Mouse (Mus musculus): ENCODE results near the gene Itprip. TPM values are rescaled to one million over a fixed set of nuclear protein-coding genes. Genes with fewer than 3 reads are reported as not detected.

Itprip gene
- total RNA-seq, 2 experiments from 2014 or later: 0.95 to 1.5 TPM

DNA sequence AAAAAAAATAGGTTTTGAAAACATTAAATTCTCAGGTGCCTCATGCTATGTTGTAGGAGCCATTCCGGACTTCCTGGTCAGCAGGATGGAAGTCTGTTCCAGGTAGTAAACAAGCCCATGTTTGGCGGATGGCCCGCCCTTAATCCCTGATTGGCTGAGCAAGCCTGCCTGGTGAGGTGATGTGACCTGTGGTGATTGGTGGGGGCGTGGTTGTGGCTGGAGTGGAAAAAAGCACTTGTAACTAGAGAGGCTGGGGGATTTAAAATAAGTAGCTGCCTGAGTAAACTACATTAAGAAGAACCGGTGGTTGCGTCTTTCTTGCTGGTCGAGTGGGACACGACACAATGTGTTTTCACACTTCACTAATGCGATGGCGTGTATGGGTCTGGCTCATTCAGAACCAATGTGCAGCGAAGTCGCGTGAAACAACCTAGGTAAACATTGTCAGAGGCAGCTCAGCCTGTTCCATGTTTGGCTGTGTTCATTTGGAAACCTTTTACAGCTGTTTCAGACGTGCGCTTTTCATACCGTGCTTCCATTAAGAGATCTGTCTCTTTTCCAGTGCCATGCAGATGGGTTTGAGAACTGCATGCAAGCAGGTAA lies 15.6 kb upstream of the Itprip start:
- intact Hi-C loops (cut with DNase I): loop anchor here (5.0 to 10.0 kb wide), 2 partner anchors 277 to 430 kb away; no protein-coding TSS in a partner anchor
- no peak for DNase-seq (ENCODE audit: extremely low spot score in 1 of 2, low spot score in 2 of 2)
- TF ChIP-seq CTCF (IDR thresholded peaks at IDR 0.05): no peak
- no peak overlapping the region for H3K27ac ChIP-seq
- H3K4me3 ChIP-seq: no peak overlapping the region

DNA sequence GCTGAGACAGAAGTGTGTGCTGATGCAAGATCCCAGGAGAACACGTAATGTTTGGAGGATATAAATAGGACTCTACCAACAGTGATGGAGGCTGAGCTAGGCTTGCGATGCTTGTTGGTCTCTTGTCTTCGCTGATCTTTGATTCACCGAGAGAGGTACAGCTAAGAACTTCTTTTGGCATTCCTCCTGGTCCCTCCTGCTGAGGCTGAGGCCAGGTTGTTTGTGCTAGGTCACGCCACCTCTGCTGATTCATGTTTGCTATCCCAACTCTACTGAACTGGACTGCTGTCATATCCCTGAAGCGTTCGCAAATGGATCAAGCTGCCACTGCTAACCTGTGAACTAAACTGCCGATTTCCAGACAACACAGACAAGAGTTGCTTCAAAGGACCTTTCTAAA lies 15.0 kb upstream of the Itprip start:
- intact Hi-C loops (cut with DNase I): loop anchor here (5.0 to 10.0 kb wide), 2 partner anchors 277 to 429 kb away; no protein-coding TSS in a partner anchor
- Histone ChIP-seq H3K27ac (no peak overlapping the region), H3K4me3 (no peak overlapping the region)
- DNase-seq (ENCODE audit: extremely low spot score in 1 of 2, low spot score in 2 of 2): no peak
- no peak for TF ChIP-seq CTCF (IDR thresholded peaks at IDR 0.05)

DNA sequence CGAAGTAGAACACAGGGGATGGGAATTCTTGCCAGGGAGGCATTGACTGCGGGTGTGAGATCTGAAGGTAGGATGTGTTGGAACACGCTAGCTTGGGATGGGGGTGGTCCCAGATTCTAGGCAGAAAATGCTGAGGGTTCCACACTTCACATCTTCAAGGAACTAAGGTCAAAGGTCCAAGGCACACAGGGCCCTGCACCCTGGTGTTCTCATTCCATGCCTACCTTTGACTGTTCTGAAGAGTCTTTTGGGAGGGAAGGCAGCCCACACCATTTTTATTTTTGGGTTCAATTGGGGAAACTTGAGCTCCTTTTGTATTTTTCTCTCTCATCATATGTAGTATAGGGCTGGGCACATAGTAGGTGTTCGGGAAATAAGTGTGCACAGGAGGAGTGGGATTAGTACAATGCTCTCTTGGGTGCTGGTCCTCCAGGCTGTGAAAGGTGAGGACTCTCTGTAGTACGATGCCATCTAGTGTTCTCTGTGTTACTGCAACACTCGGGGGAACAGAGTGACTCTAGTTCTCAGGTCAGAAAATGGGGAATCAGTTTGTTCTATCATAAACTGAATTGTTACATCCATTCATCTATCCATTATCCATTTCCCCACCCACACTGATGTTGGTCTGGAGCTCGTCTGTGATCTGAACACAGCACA lies 13.0 kb upstream of the Itprip start:
- intact Hi-C loops (cut with DNase I): loop anchor here (1.0 to 10.0 kb wide), 3 partner anchors 50 to 427 kb away; no protein-coding TSS in a partner anchor
- Histone ChIP-seq H3K4me3 (no peak overlapping the region), H3K27ac (no peak overlapping the region)
- DNase-seq (ENCODE audit: extremely low spot score in 1 of 2, low spot score in 2 of 2): no peak
- TF ChIP-seq CTCF (IDR thresholded peaks at IDR 0.05): peak; percentile 79

- H3K27ac ChIP-seq: no peak overlapping the region
- intact Hi-C loops (cut with DNase I): no loop called here
- DNase-seq (ENCODE audit: extremely low spot score in 1 of 2, low spot score in 2 of 2): no peak
- no peak for TF ChIP-seq CTCF (IDR thresholded peaks at IDR 0.05)
- no peak overlapping the region for H3K4me3 ChIP-seq
Observed at GRCm38 (mm10) chr19:47929043-47929442, 9.9 kb upstream of the Itprip start.

DNA sequence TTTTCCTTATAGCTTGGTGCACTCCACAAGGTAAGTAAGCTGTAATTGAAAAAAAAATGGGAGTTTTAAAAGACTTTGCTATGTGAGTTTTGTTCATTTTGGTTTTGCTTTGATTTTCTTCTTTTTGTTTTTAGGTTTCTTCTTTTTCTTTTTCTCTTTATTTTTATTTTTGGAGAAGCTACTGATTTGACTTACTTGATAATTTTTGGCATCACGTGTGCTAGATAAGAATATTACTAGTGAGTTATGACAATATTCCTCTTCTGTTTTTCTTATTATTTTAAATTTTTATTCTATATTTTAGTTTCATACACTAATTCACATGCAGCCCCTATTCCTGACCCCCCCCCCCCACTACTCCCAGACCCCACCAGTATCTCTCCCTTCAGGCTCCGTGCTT lies 7.9 kb upstream of the Itprip start:
- no peak for DNase-seq (ENCODE audit: extremely low spot score in 1 of 2, low spot score in 2 of 2)

DNA sequence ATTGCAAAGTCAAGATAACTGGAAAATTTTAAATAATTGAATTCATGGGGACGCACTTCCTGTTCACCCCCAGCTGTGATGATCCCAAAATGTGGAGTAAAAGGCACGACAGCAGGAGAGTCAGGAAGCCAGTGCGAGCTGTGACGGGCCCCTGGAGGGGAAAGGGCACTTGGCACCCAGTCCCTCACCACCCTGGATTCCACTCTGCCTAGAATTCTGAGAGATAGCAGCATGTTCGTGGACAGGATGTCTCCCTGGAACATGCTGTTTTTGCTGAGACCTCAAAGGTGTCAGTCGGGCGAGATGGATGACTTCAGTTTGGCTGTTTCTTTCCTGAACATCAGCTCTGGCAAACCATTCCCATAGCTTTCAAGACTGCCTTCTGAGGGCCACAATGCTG lies 6.7 kb upstream of the Itprip start:
- intact Hi-C loops (cut with DNase I): no loop called here
- Histone ChIP-seq H3K4me3 (no peak overlapping the region), H3K27ac (no peak overlapping the region)
- no peak for DNase-seq (ENCODE audit: extremely low spot score in 1 of 2, low spot score in 2 of 2)
- TF ChIP-seq CTCF (IDR thresholded peaks at IDR 0.05): no peak

More for the DNA sequence above, 7.9 kb upstream of the Itprip start:
- TF ChIP-seq CTCF (IDR thresholded peaks at IDR 0.05): no peak
- intact Hi-C loops (cut with DNase I): no loop called here
- Histone ChIP-seq H3K4me3 (no peak overlapping the region), H3K27ac (no peak overlapping the region)

DNA sequence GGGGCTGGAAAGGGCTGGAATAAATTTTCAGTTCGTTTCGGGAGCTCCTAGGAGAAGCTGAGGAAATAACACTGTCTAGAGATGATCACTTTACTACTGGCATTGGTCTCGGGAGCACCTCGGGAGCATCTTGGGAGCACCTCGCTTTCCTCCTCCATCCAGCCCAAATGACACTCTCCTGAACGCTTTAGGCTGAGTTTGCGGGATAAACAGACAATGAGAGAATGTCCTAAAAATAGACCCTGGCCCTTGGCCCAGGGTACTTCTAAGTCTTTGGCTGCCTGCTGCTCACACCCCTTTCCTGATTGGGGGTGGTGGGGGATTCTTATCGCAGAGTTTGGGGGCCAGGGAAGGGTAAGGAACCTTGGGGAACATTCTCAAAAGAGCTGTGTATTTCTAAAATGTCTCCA lies 872 bp upstream of the Itprip start:
- DNase-seq (ENCODE audit: extremely low spot score in 1 of 2, low spot score in 2 of 2): no peak
- TF ChIP-seq CTCF (IDR thresholded peaks at IDR 0.05): no peak
- H3K27ac ChIP-seq: no peak overlapping the region; the same call in 1 of the 2 replicates
- intact Hi-C loops (cut with DNase I): no loop called here
- peak overlapping the region; percentile 63 for H3K4me3 ChIP-seq

DNA sequence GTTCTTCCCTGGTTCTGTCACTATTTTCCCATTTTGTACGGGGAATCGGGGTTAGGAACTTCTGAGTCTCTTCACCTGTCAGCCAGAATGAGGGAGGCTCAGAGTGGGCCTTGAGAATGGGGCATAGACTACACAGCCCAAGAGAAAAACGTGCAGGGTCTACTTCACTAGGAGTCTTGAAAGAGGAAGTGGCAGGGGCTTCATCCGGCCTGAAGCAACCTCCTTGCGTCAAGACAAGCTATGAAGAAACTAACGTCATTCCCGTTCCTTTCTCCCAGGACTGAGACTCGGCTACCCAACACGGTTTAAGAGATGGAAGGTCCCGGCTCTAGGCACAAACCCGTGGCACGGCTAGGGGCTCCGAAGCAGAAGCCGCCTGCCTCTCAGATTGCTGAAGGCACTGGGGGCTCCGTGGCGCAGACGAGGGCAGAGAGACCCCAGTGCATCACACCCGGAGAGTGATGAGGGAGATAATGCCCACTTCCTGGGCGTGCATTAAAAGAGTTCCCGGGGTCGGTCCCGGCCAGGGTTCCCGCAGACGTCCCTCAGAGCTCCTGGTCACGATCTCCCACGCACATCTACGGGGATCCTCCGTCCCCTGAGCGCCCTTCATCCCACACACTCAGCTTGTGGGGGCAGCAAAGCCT lies 521 bp downstream of the Itprip start:
- intact Hi-C loops (cut with DNase I): no loop called here
- H3K4me3 ChIP-seq: peak overlapping the region; percentile 63
- no peak for TF ChIP-seq CTCF (IDR thresholded peaks at IDR 0.05)
- peak overlapping the region; percentile 40; the same call in 1 of the 2 replicates for H3K27ac ChIP-seq
- no peak for DNase-seq (ENCODE audit: extremely low spot score in 1 of 2, low spot score in 2 of 2)

DNA sequence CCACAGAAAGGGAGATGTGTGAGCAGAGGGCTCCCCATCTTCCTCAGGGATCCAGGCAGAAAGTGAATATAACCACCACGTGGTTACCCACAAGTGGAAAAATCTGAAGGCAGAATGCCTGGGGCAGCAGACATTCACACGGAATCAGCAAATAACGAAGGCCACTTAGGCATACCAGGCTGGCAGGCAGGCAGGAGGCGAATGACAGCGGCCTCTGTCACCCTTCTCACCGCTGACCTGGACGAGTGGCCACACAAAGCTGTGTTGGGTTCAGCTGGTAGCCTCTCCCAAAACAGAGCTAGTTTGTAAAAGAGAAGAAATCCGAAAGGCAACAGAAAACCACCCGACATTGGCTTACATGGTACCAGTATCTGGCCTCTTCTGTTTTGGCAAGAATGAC lies 1.1 kb downstream of the Itprip start:
- intact Hi-C loops (cut with DNase I): no loop called here
- Histone ChIP-seq H3K4me3 (no peak overlapping the region), H3K27ac (no peak overlapping the region)
- TF ChIP-seq CTCF (IDR thresholded peaks at IDR 0.05): no peak
- DNase-seq (ENCODE audit: extremely low spot score in 1 of 2, low spot score in 2 of 2): no peak

GRCm38 (mm10) chr19:47917396-47917795 lies 1.7 kb downstream of the Itprip start:
- no peak for TF ChIP-seq CTCF (IDR thresholded peaks at IDR 0.05)
- Histone ChIP-seq H3K27ac (no peak overlapping the region), H3K4me3 (no peak overlapping the region)
- intact Hi-C loops (cut with DNase I): no loop called here
- DNase-seq (ENCODE audit: extremely low spot score in 1 of 2, low spot score in 2 of 2): no peak

DNA sequence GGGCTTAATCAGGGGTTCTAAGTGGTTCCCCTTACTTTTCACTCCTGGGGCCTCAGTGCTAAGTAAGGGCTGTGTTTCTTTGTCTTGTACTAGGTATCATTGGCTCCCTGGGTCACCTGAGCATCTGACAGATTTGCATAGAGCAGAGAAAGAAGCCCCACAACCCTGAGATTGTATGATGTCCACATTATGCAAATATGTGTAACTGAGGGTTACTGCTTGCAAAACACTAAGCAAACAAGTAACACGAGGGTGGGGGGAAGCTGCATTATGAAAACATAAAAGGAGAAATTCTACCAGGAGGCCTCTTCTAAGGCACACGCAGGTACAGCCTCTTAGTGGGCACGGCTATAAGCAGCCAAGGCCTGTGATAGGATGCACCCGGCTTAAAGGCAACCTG lies 3.8 kb downstream of the Itprip start:
- no peak overlapping the region for H3K4me3 ChIP-seq
- TF ChIP-seq CTCF (IDR thresholded peaks at IDR 0.05): no peak
- no peak overlapping the region for H3K27ac ChIP-seq
- DNase-seq (ENCODE audit: extremely low spot score in 1 of 2, low spot score in 2 of 2): no peak
- intact Hi-C loops (cut with DNase I): no loop called here

DNA sequence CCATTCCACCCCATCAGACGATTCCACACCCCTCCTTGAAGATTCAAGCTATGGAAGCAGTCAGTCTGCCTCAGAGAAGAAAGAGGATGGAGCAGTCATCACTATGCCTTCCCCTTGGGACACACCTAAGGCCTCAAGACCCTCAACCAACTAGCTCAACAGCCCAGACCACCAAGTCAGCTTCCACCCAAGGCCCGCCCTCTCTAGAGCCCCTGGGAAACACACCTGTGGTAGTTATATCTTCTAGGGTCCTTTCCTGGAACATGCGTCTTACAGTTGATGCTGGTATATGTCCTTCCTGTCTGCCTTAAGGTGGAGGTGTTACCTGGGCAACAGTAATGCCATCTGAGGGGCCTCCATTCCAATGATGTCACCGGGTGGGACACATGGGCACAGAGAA lies 4.9 kb downstream of the Itprip start:
- DNase-seq (ENCODE audit: extremely low spot score in 1 of 2, low spot score in 2 of 2): no peak
- H3K4me3 ChIP-seq: no peak overlapping the region
- no peak for TF ChIP-seq CTCF (IDR thresholded peaks at IDR 0.05)
- intact Hi-C loops (cut with DNase I): no loop called here
- H3K27ac ChIP-seq: no peak overlapping the region

All from left cerebral cortex, adult 2 months (tissue).